Mouse (Mus musculus): ENCODE data around the gene Mnt. TPM values are rescaled to one million over a fixed set of nuclear protein-coding genes. Genes with fewer than 3 reads are reported as not detected.
"Not testable (repeated sequence)": the region's sequence is repeated elsewhere in the genome, so short reads cannot be mapped to it uniquely, and the experiment has no call there.

Mnt gene
- 19.9 and 22.1 TPM in 2 replicates for polyA plus RNA-seq (2012; rRNA removed)

DNA sequence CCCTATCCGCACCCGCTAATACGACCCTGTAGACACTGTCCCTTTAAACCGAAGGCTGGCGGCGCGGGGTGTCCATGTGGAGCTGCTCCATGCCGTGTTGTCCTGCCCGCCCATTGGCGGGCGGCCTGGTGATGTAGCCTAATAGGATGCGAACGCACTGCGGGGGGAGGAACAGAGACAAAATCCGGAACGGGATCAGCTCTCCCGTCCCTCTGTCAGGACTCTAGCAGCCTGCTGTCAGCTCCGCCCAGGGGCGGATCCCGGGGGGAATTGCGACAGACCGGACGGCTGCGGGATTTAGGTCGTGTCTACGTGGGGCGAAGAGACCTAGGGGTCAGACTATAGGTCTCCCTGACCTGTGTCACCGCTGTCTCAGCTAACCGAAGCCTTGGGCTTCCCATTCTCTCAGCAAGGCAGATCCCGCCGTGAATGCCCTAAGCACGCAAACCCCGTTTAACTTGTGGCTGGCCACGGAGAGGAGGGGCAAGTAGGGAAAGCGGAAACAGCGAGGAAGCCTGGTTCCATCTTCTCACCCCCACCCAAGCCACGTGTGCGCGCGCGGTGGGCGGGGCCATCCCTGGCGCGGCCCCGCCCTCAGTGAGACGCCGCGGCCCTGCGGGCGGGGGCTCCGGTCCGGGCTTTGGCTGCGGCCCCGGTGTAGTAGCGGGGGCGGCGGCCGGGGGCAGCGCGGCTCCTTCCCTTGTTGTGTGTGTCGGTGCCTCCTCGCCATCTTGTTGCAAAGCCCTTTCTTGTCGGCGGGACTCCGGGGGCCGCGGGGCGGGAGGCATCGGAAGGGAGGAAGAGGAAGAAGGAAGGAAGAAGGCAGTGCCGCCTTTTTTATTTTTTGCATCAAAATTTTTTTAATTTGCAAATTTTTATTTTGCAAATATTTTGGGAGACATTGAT, at the start of gene Mnt:
Gene Mnt, plus strand, starts transcription at position 665 of the 906 bp plus-strand sequence.
- TF ChIP-seq POLR2A (IDR thresholded peaks at IDR 0.05; ENCODE audit: extremely low read depth, insufficient read depth, low read length) (peak; percentile 14; the same call in 1 of the 2 replicates), CTCF (IDR thresholded peaks at IDR 0.05; ENCODE audit: extremely low read depth, insufficient read depth, low read length) (no peak)
- peak within 1 kb of the TSS; percentile 90 for H3K4me3 ChIP-seq (ENCODE audit: insufficient read depth, low read length)
- H3K27ac ChIP-seq (ENCODE audit: insufficient read depth, low read length), result peak within 1 kb of the TSS; percentile 96
- 0 out of 2 replicates have a peak, but pooled peaks cover 3% of the 10 kb centered on the region for H3K4me1 ChIP-seq (ENCODE audit: control insufficient read depth, insufficient read depth, low read length)

DNA sequence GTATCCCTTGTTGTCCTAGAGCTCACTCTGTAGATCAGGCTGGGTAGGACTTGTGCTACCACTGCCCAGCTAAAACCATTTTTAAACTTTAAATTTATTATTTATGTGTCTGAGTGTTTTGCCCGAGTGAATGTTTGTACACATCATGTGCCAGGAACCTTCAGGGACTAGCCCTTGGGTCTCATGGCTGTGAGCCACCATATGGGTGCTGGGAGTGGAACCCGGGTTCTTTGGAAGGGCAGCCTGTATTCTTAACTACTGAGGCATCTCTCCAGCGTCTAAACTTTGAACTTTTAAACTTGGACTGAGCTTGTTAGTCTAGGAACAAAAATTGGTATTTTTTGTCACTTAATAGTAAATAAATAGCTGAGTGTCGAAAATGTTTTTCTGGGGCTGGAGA, 37.8 kb upstream of the Mnt start:
- TF ChIP-seq POLR2A (IDR thresholded peaks at IDR 0.05; ENCODE audit: extremely low read depth, insufficient read depth, low read length) (no peak), CTCF (IDR thresholded peaks at IDR 0.05; ENCODE audit: extremely low read depth, insufficient read depth, low read length) (no peak)
- no peaks in the 10 kb centered on the region for H3K4me1 ChIP-seq (ENCODE audit: control insufficient read depth, insufficient read depth, low read length)
- H3K27ac ChIP-seq (ENCODE audit: insufficient read depth, low read length), result no peak overlapping the region
- H3K4me3 ChIP-seq (ENCODE audit: insufficient read depth, low read length), result no peak overlapping the region

DNA sequence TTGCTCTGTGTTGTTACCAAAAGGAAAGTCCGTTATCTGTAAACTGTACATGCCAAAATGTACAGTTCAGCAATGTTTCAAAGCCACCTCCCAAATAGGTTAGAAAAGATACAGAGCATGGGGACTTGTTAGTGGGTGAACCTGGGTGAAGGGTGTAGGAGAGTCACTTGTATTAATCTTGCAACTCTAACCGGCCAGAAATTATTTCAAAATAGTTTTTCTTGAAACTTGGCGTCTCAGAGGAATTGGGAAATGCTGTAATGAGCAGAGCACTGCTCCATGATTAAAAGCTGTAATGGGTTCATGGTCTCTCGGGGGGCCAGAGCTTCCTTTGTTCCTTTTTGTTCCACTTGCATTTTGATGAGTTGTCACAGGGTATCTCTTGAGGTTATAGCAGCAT, 30.1 kb upstream of the Mnt start:
- Histone ChIP-seq H3K27ac (ENCODE audit: insufficient read depth, low read length) (no peak overlapping the region), H3K4me1 (ENCODE audit: control insufficient read depth, insufficient read depth, low read length) (no peaks in the 10 kb centered on the region), H3K4me3 (ENCODE audit: insufficient read depth, low read length) (no peak overlapping the region)
- TF ChIP-seq CTCF (IDR thresholded peaks at IDR 0.05; ENCODE audit: extremely low read depth, insufficient read depth, low read length) (no peak), POLR2A (IDR thresholded peaks at IDR 0.05; ENCODE audit: extremely low read depth, insufficient read depth, low read length) (no peak)

DNA sequence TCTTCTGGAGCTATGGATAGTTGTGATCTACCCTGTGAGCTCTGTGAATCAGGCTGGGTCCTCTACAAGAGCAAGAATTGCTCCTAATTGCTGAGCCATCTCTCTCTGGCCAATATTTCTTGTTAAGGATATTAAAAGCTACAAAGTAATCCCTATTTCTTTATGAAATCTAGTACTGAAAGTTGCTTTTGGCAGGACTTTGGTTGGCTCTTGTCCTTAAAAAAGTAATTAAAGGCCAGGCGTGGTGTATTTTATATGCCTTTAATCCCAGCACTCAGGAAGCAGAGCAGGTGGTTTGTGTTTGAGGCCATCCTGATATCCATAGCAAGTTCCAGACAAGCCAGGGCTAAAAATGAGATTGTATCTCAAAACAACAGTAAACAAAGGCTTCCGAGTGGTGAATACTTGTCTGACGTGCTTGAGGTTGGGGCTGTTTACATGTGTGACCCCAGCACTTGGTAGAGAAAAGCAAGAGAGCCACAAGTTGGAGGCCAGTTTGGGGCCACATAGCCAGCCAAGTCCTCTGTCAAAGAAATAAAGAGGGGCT, 26.6 kb upstream of the Mnt start:
- no peak overlapping the region for H3K27ac ChIP-seq (ENCODE audit: insufficient read depth, low read length)
- no peak for TF ChIP-seq CTCF (IDR thresholded peaks at IDR 0.05; ENCODE audit: extremely low read depth, insufficient read depth, low read length)
- no peak for TF ChIP-seq POLR2A (IDR thresholded peaks at IDR 0.05; ENCODE audit: extremely low read depth, insufficient read depth, low read length)
- H3K4me1 ChIP-seq (ENCODE audit: control insufficient read depth, insufficient read depth, low read length), result no peaks in the 10 kb centered on the region; the same call in 1 of the 2 replicates
- H3K4me3 ChIP-seq (ENCODE audit: insufficient read depth, low read length), result no peak overlapping the region

DNA sequence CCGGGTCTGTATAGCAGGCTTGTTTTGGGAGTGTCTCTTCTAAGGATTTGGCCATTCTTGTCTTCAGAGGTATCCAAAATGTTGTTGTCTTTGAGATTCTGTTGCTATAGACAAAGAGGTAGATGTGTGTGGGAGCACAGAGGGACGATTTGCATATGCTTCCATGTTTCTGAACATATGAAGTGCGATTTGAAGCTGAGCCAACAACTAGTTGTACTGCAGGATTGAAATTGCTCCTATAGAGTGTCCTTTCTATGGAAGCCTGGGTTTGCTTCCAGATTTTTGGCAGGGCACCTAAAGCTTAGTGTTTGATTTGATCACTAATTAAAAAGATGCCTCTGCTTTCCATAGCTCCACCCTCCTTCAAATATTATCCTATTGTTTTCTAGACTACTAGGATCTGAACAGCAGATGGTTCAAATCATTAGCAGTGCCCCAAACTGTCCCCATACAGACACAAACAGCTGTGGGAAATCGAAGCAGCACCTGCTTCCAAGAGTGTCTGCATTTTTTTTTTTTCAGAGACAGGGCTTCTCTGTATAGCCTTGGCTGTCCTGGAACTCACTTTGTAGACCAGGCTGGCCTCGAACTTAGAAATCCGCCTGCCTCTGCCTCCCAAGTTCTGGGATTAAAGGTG, 23.4 kb upstream of the Mnt start:
- H3K4me1 ChIP-seq (ENCODE audit: control insufficient read depth, insufficient read depth, low read length), result no peaks in the 10 kb centered on the region; the same call in 1 of the 2 replicates
- TF ChIP-seq POLR2A (IDR thresholded peaks at IDR 0.05; ENCODE audit: extremely low read depth, insufficient read depth, low read length) (no peak), CTCF (IDR thresholded peaks at IDR 0.05; ENCODE audit: extremely low read depth, insufficient read depth, low read length) (no peak)
- no peak overlapping the region for H3K4me3 ChIP-seq (ENCODE audit: insufficient read depth, low read length)
- H3K27ac ChIP-seq (ENCODE audit: insufficient read depth, low read length), result no peak overlapping the region

DNA sequence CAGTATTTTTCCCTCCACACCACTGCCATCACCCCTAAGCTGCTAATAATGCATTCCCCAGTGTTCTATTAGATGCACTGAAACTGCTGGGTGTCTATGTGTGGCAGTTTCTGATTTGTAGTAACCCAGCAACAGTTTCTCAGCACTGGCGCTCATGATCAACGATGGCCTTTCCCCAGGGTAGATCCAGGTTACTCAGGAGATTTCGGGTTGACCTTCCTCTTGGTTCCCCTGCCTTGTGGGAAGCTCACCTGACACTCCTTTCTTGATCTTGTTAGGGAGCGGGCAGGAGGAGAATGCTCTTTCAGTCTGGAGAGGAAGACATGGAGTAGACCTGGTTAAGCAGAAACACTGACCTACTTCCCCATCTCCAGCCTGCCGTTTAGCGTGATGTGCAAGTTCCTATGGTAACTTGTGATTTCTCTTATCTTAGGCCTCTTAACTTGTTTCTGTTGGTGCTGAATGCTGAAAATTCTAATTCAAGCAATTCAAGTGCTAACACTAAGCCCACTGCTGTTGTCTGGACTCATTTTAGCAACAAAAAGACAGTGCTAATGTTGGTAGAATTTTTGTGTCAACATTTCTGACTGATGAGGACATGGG, 22.4 kb upstream of the Mnt start:
- Histone ChIP-seq H3K4me1 (ENCODE audit: control insufficient read depth, insufficient read depth, low read length) (no peaks in the 10 kb centered on the region; the same call in 1 of the 2 replicates), H3K27ac (ENCODE audit: insufficient read depth, low read length) (no peak overlapping the region), H3K4me3 (ENCODE audit: insufficient read depth, low read length) (no peak overlapping the region)
- no peak for TF ChIP-seq POLR2A (IDR thresholded peaks at IDR 0.05; ENCODE audit: extremely low read depth, insufficient read depth, low read length)
- TF ChIP-seq CTCF (IDR thresholded peaks at IDR 0.05; ENCODE audit: extremely low read depth, insufficient read depth, low read length), result no peak

DNA sequence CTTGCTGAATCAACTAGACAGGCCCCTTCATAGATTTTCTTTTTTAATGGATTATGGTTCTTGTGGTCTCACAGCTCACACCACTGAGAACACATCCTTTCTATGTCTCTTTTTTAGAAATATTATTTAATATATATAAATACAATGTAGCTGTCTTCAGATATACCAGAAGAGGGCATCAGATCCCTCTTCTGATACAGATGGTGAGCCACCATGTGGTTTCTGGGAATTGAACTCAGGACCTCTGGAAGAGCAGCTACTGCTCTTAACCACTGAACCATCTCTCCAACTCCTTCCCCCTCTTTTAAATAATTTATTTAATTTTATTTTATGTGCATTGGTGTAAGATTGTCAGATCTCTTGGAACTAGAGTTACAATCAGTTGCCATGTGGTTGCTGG, 20.6 kb upstream of the Mnt start:
- TF ChIP-seq CTCF (IDR thresholded peaks at IDR 0.05; ENCODE audit: extremely low read depth, insufficient read depth, low read length), result no peak
- TF ChIP-seq POLR2A (IDR thresholded peaks at IDR 0.05; ENCODE audit: extremely low read depth, insufficient read depth, low read length), result no peak
- H3K4me1 ChIP-seq (ENCODE audit: control insufficient read depth, insufficient read depth, low read length), result no peaks in the 10 kb centered on the region; the same call in 1 of the 2 replicates
- H3K4me3 ChIP-seq (ENCODE audit: insufficient read depth, low read length), result no peak overlapping the region
- no peak overlapping the region for H3K27ac ChIP-seq (ENCODE audit: insufficient read depth, low read length)

DNA sequence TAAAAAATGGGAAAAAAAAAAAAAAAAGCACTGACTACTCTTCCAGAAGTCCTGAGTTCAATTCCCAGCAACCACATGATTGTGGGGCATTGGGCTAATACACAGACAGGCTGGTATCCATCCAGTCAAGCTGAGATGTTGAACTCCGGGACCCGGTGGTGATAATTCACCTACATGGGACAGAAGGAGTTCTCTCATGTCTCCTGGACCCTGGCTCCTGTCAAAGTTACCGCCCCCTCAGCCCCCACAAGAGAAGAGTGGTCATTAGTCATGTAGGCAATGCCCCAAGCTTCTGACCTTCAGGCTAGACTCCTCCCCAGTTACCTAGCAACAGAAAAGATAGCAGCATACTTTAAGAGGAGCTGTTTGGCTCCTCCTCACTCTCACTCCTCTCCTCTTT, 19.7 kb upstream of the Mnt start:
- not testable (repeated sequence) for H3K4me3 ChIP-seq (ENCODE audit: insufficient read depth, low read length); H3K4me1 ChIP-seq (ENCODE audit: control insufficient read depth, insufficient read depth, low read length); H3K27ac ChIP-seq (ENCODE audit: insufficient read depth, low read length)

DNA sequence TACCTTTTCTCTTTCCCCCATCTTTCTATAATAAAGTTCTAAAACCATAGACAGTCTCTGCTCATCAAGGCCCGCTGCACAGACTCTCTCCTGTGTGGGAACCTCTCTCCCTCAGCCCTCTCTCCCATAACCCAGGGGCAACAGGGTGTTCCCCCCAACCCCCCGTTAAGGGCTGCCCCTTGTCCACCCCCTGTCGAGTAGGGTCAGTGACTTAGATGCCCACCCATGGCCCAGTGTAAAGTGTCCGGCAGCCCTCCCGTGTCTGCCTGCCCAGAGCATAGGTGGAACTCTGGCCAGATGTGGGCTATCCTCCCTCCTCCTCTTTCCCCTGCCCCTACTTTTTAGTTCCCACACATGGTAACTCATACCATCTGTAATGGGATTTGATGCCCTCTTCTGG, 19.2 kb upstream of the Mnt start:
- no peak overlapping the region for H3K27ac ChIP-seq (ENCODE audit: insufficient read depth, low read length)
- no peaks in the 10 kb centered on the region; the same call in 1 of the 2 replicates for H3K4me1 ChIP-seq (ENCODE audit: control insufficient read depth, insufficient read depth, low read length)
- no peak for TF ChIP-seq CTCF (IDR thresholded peaks at IDR 0.05; ENCODE audit: extremely low read depth, insufficient read depth, low read length)
- no peak for TF ChIP-seq POLR2A (IDR thresholded peaks at IDR 0.05; ENCODE audit: extremely low read depth, insufficient read depth, low read length)
- H3K4me3 ChIP-seq (ENCODE audit: insufficient read depth, low read length), result no peak overlapping the region

All from cortical plate, adult 2 months (tissue).